Mouse (Mus musculus) adipocyte (in vitro differentiated cells): ENCODE data around the gene Vmn1r57.
"Not testable (repeated sequence)": the region's sequence is repeated elsewhere in the genome, so short reads cannot be mapped to it uniquely, and the experiment has no call there.

Experiments used
- DNase-seq: peaks from one replicate; pipeline ENCODE4 v3.0.0-alpha.2; 2016; ENCODE audit warnings: low spot score

The Vmn1r57 gene

DNA sequence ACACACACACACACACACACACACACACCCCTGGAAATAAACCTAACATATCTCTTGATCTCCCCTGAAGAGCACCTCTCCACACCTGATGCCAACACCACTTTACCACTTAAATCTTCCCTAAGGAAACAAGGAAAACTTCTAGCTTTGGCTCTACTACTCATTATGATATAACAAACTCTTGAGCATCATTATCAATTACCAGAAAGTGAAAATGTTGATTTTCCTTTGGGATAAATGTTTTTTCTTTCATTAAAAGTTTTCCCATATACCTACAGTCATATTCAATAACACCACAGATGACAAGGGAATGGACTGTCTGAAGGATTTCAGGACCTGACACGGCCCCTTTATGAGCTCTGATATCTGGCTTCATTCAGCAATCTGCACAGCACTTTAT lies at the start of gene Vmn1r57:
Gene Vmn1r57 (plus strand): TSS at position 301 of the 400 bp plus-strand sequence.
- not testable (repeated sequence) for DNase-seq

DNA sequence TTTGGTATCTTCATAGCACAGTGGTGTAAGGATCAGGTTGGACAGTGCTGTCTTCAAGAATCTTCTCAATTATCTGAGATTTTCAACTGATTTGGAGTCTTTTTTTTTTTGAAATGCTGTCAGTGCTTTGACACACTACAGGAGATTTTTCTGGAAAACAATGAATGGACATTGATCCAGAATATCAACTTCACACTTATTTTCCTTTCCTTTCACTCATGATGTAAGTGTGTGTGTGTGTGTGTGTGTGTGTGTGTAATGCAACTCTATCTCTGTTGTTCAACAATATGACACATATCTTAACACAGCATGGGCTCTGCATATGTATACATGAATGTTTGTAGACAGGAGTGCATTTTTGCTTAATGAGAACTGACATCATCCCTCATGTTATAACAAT lies 21.6 kb upstream of the Vmn1r57 start, which contains the start of gene Vmn1r56:
Gene Vmn1r56 (minus strand): TSS at position 101 of the 400 bp plus-strand sequence.
- DNase-seq: not testable (repeated sequence)

DNA sequence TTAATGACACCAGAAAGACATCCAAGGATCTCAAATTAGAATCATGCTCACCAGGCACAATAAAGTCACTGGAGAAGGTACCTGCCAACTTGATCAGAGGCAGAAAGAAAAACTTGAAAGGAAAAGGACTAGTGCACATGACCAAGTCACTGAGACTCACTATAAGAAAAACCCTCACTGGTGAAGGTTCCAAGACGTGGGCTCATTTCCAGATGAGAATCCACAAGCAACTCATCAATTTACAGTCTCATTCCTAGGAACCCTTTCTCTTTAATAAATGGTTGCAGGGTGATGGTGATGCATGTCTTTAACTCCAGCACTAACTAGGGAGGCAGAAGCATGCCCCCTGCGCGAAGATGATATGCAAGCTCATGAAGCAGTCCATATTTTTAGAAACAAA lies 44.8 kb downstream of the Vmn1r57 start:
- peak; percentile 2 for DNase-seq
